Mouse (Mus musculus): Measurements from ENCODE around the gene Usp31. TPM values are rescaled to one million over a fixed set of nuclear protein-coding genes. Genes with fewer than 3 reads are reported as not detected.
A peak's percentile ranks its signal among the peaks of the same experiment; 100 is the strongest.

Usp31 gene
- 2.7 TPM in 2 replicates for polyA plus RNA-seq (2016; fragmentation: Nextera tagmentation; extraction: Ambion mirVana)

- Histone ChIP-seq H3K9me3 (no peaks in the 10 kb centered on the region), H3K27me3 (ENCODE audit: poor library complexity, severe bottlenecking) (no peaks in the 10 kb centered on the region), H3K36me3 (replicated peaks) (peaks cover 17% of the 10 kb centered on the region), H3K4me1 (peaks cover 45% of the 10 kb centered on the region), H3K4me3 (peak within 1 kb of the TSS; percentile 96), H3K27ac (peak within 1 kb of the TSS; percentile 93)
- peak; percentile 92 for DNase-seq (ENCODE audit: extremely low spot score, low spot score)
- under 1% methylated on average over 80 of the region's 82 CpGs for WGBS
These were observed at the start of gene Usp31 for GRCm38 (mm10) chr7:121707073-121707667. Gene Usp31 (minus strand): TSS chr7:121707253.

- no peak for DNase-seq (ENCODE audit: extremely low spot score, low spot score)
- Histone ChIP-seq H3K36me3 (replicated peaks) (no peaks in the 10 kb centered on the region), H3K27ac (no peak overlapping the region), H3K4me1 (no peaks in the 10 kb centered on the region), H3K27me3 (ENCODE audit: poor library complexity, severe bottlenecking) (no peaks in the 10 kb centered on the region), H3K9me3 (no peaks in the 10 kb centered on the region), H3K4me3 (no peak overlapping the region)
- 81% methylated on average over 8 of the region's 8 CpGs for WGBS
These were observed 47.7 kb upstream of the Usp31 start for GRCm38 (mm10) chr7:121754748-121755147.

- WGBS = 84% methylated on average over 5 of the region's 5 CpGs
- no peaks in the 10 kb centered on the region for H3K27me3 ChIP-seq (ENCODE audit: poor library complexity, severe bottlenecking)
- H3K9me3 ChIP-seq = no peaks in the 10 kb centered on the region
- no peak for DNase-seq (ENCODE audit: extremely low spot score, low spot score)
- peaks cover 2% of the 10 kb centered on the region; the same call in 1 of the 2 replicates for H3K4me1 ChIP-seq
- H3K27ac ChIP-seq = no peak overlapping the region
- H3K4me3 ChIP-seq = no peak overlapping the region
- no peaks in the 10 kb centered on the region for H3K36me3 ChIP-seq (replicated peaks)
These were observed 43.2 kb upstream of the Usp31 start for GRCm38 (mm10) chr7:121750244-121750643.

GRCm38 (mm10) chr7:121737511-121738415 is 30.7 kb upstream of the Usp31 start:
- 76% methylated on average over 29 of the region's 29 CpGs for WGBS
- H3K27ac ChIP-seq = no peak overlapping the region
- H3K27me3 ChIP-seq (ENCODE audit: poor library complexity, severe bottlenecking) = peaks cover 38% of the 10 kb centered on the region
- H3K9me3 ChIP-seq = no peaks in the 10 kb centered on the region
- no peaks in the 10 kb centered on the region for H3K36me3 ChIP-seq (replicated peaks)
- peaks cover 11% of the 10 kb centered on the region for H3K4me1 ChIP-seq
- no peak overlapping the region for H3K4me3 ChIP-seq
- DNase-seq (ENCODE audit: extremely low spot score, low spot score) = no peak

GRCm38 (mm10) chr7:121734171-121734831 is 27.2 kb upstream of the Usp31 start, which contains the start of gene Scnn1g:
Gene Scnn1g (plus strand): TSS chr7:121734479.
- H3K27ac ChIP-seq = no peak within 1 kb of the TSS
- H3K4me1 ChIP-seq = peaks cover 11% of the 10 kb centered on the region
- peaks cover 38% of the 10 kb centered on the region for H3K27me3 ChIP-seq (ENCODE audit: poor library complexity, severe bottlenecking)
- no peaks in the 10 kb centered on the region for H3K9me3 ChIP-seq
- H3K36me3 ChIP-seq (replicated peaks) = no peaks in the 10 kb centered on the region
- peak; percentile 85 for DNase-seq (ENCODE audit: extremely low spot score, low spot score)
- WGBS = under 1% methylated on average over 38 of the region's 38 CpGs
- H3K4me3 ChIP-seq = peak within 1 kb of the TSS; percentile 47

GRCm38 (mm10) chr7:121730225-121730624 is 23.2 kb upstream of the Usp31 start:
- DNase-seq (ENCODE audit: extremely low spot score, low spot score) = peak; percentile 42
- Histone ChIP-seq H3K36me3 (replicated peaks) (no peaks in the 10 kb centered on the region), H3K27ac (no peak overlapping the region), H3K27me3 (ENCODE audit: poor library complexity, severe bottlenecking) (peaks cover 21% of the 10 kb centered on the region), H3K4me3 (no peak overlapping the region), H3K9me3 (no peaks in the 10 kb centered on the region), H3K4me1 (peaks cover 11% of the 10 kb centered on the region)
- 24% methylated on average over 5 of the region's 5 CpGs for WGBS

GRCm38 (mm10) chr7:121717031-121717430 is 10.0 kb upstream of the Usp31 start:
- Histone ChIP-seq H3K27me3 (ENCODE audit: poor library complexity, severe bottlenecking) (no peaks in the 10 kb centered on the region), H3K4me3 (no peak overlapping the region), H3K36me3 (replicated peaks) (no peaks in the 10 kb centered on the region), H3K4me1 (no peaks in the 10 kb centered on the region), H3K27ac (no peak overlapping the region), H3K9me3 (no peaks in the 10 kb centered on the region)
- DNase-seq (ENCODE audit: extremely low spot score, low spot score) = no peak
- WGBS = 80% methylated on average over 7 of the region's 7 CpGs

- H3K9me3 ChIP-seq = no peaks in the 10 kb centered on the region
- 60% methylated on average over 2 of the region's 2 CpGs for WGBS
- H3K27me3 ChIP-seq (ENCODE audit: poor library complexity, severe bottlenecking) = no peaks in the 10 kb centered on the region
- H3K27ac ChIP-seq = no peak overlapping the region
- H3K4me3 ChIP-seq = no peak overlapping the region
- H3K36me3 ChIP-seq (replicated peaks) = no peaks in the 10 kb centered on the region
- H3K4me1 ChIP-seq = peaks cover 15% of the 10 kb centered on the region
- no peak for DNase-seq (ENCODE audit: extremely low spot score, low spot score)
These were observed 4.1 kb upstream of the Usp31 start for GRCm38 (mm10) chr7:121711171-121711570.

- no peaks in the 10 kb centered on the region for H3K27me3 ChIP-seq (ENCODE audit: poor library complexity, severe bottlenecking)
- H3K27ac ChIP-seq = peak overlapping the region; percentile 93
- peaks cover 45% of the 10 kb centered on the region for H3K4me1 ChIP-seq
- DNase-seq (ENCODE audit: extremely low spot score, low spot score) = peak; percentile 47
- H3K9me3 ChIP-seq = no peaks in the 10 kb centered on the region
- peak overlapping the region; percentile 96 for H3K4me3 ChIP-seq
- WGBS = under 1% methylated on average over 77 of the region's 77 CpGs
- H3K36me3 ChIP-seq (replicated peaks) = peaks cover 20% of the 10 kb centered on the region
These were observed 511 bp downstream of the Usp31 start for GRCm38 (mm10) chr7:121706411-121707072.

GRCm38 (mm10) chr7:121705051-121705450 is 2.0 kb downstream of the Usp31 start:
- Histone ChIP-seq H3K9me3 (no peaks in the 10 kb centered on the region), H3K27ac (no peak overlapping the region), H3K4me3 (peak overlapping the region; percentile 96; the same call in 1 of the 2 replicates), H3K36me3 (replicated peaks) (peaks cover 20% of the 10 kb centered on the region), H3K4me1 (peaks cover 42% of the 10 kb centered on the region), H3K27me3 (ENCODE audit: poor library complexity, severe bottlenecking) (no peaks in the 10 kb centered on the region)
- DNase-seq (ENCODE audit: extremely low spot score, low spot score) = no peak
- whole genome bisulfite sequencing = 90% methylated on average over 2 of the region's 2 CpGs

- DNase-seq (ENCODE audit: extremely low spot score, low spot score) = no peak
- no peaks in the 10 kb centered on the region for H3K27me3 ChIP-seq (ENCODE audit: poor library complexity, severe bottlenecking)
- peaks cover 42% of the 10 kb centered on the region for H3K4me1 ChIP-seq
- 83% methylated on average over 6 of the region's 6 CpGs for WGBS
- no peaks in the 10 kb centered on the region for H3K9me3 ChIP-seq
- H3K36me3 ChIP-seq (replicated peaks) = peaks cover 20% of the 10 kb centered on the region
- no peak overlapping the region for H3K27ac ChIP-seq
- no peak overlapping the region for H3K4me3 ChIP-seq
These were observed 5.1 kb downstream of the Usp31 start for GRCm38 (mm10) chr7:121701983-121702382.

- 90% methylated on average over 3 of the region's 3 CpGs for WGBS
- H3K4me3 ChIP-seq = no peak overlapping the region
- no peak overlapping the region for H3K27ac ChIP-seq
These were observed 6.6 kb downstream of the Usp31 start for GRCm38 (mm10) chr7:121700480-121700879.

More at GRCm38 (mm10) chr7:121700480-121700879, 6.6 kb downstream of the Usp31 start:
- no peaks in the 10 kb centered on the region for H3K27me3 ChIP-seq (ENCODE audit: poor library complexity, severe bottlenecking)
- H3K36me3 ChIP-seq (replicated peaks) = peaks cover 20% of the 10 kb centered on the region
- no peaks in the 10 kb centered on the region for H3K9me3 ChIP-seq
- DNase-seq (ENCODE audit: extremely low spot score, low spot score) = no peak
- peaks cover 31% of the 10 kb centered on the region for H3K4me1 ChIP-seq
